Mouse (Mus musculus) gastrocnemius, postnatal 14 days (tissue): ENCODE measurements at regions not wholly inside any gene's neighbourhood (a gene's known extent, or its start where the extent isn't known, plus 50 kb on each side); places are given as distances from the start of the nearest gene placed in this dataset.

ENCODE experiments used
- DNase-seq: peaks from one replicate; pipeline ENCODE4 v3.0.0; 2021; ENCODE audit warnings: mixed read lengths
- intact Hi-C: fragments of 180-260 bp; cut with DNase I; formaldehyde crosslinking; loops from one replicate; pipeline ENCODE4 v1.15.1; 2025; ENCODE audit warnings: low total_unique reads

DNA sequence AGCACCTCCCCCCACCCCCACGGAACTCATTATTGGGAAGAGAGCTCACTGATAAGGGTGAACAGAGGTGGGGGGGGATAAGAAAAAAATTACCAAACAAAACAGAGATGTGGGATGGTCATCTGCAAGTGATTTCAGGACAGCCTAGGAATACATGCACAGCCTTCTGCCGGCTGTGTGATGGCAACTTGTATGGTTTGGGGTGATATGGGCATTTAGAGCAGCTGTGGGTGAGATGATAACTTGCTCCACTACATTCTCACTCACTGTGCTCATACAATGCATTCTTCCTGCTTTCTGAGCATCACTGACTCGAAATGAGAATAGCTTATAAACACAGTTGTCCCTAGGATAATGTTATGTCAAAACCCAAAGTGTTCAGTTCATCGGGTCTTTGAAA is 443.8 kb downstream of the Tmem135 start:
- no peak for DNase-seq
- intact Hi-C loops = no loop called here

DNA sequence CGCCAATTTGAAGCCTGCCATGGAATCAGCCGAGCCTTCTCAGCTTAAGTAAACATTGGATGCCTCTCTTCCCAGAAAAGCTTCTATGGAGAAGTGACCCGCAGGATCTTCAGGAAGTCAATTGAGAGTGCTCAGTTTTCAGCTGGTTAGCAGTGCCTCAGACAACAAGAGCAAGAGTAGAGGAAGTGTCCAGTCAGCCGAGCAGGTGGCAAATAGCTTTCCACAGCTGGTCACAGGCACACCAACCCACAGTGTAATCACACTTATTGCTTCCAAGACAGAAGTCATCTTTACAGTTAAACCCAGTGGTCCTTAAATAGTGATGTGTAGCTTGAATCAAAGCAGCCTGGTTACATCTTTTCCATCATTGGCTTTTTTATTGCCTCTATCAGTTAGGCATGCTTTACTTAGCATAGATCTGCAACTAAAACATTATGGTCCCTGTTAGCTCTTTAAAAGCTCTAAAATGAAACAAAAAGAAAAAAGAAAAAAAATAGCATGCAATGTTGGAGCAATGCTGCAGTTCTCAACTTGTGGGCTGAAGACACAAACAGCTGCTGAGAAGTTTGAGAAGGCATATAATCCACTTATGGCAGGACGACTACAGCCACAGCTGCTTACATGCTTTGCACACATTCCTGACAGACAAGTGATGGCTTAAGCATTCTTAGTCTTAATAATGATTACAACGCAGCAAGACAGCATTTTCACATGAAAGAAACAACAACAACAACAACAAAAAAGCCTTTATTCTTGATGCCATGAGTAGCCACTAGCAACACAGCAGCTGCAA is 444.5 kb downstream of the Tmem135 start:
- DNase-seq = no peak
- intact Hi-C loops = no loop called here

DNA sequence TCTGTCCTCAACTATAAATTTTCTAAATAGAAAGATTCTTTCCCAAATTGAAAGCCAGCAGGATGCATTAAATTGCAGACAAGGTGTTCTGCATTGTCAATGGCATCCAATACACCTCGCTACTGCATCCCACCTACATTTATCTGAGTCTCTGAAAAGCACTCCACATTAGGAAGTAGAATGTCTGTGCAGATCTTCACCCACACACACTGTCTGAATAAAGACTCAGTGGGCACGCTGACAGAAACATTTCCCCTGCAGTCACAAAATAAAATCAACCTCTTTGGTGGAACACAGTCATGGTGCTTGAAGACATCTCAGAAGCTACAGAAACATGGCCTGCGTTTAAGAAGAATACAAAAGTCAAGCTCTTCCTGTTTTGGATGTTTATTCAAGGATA is 449.0 kb downstream of the Tmem135 start:
- no peak for DNase-seq
- intact Hi-C loops = no loop called here

DNA sequence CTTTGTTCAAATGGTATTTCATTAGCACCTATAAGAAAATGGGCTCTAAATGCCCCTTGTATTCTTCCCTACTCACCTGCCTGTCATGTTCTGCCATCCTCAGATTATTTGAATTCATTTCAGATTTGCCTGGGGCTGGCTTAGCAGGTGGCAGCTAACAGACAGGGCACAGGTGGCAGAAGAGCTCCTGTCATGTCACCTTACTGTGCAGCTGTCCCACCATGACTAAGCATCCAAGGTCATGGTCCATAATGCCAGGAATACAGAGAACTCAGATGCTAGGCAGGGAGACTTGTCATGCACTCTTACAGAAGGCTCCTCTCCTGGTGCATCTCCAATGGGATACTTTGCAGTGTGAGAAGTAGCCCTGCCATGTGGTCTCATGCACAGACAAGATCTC is 458.7 kb downstream of the Tmem135 start:
- intact Hi-C loops = no loop called here
- DNase-seq = no peak

DNA sequence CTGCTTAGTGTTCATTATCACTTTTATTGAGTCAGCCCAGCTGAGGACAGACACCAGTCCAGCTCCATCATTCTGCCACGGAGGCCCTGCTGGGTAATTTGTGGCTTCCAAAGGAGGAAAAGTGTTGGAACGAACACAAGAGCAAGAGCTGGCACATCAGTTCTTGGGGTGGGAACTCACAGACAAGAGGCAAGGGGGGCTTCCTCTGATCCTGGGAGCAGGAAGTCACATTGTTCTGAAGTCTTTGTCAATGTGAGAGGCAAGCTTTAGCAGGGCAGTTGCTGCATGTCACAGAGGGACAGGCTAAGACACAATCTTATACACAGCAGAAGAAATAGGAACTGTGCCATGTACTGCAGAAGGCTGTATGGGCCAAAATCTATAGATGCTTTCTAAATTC is 459.1 kb downstream of the Tmem135 start:
- DNase-seq = no peak
- intact Hi-C loops = no loop called here

DNA sequence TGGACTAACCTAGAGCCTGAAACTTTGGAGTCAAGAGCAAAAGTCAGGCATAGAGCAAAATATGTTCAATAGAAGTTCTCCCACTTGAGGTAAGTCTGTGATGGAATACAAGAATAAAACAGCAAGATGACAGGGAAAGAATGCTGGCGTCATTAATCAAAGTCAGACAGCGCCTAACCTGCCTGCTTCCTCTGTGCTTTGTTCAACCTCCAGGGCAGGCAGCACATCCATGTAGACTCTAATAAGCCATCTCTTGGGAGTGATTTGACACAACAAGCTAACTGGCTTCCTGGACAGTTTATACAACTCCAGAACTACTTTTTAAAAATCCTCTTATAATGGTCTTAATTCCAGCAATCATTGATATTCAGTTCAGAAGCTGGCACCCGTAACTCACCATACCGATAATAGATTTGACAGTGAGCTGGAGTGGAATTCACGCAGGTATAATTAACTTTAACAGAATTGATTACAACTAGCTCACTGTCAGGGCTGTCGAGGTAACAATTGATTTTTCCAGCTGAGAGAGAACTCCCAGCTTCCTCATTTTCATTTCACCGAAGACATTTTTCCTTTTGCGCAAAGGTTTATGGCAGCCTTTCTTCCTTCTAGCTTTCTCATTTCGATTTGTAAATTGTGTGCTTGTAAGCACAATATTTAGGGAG is 462.6 kb downstream of the Tmem135 start:
- intact Hi-C loops = no loop called here
- no peak for DNase-seq

DNA sequence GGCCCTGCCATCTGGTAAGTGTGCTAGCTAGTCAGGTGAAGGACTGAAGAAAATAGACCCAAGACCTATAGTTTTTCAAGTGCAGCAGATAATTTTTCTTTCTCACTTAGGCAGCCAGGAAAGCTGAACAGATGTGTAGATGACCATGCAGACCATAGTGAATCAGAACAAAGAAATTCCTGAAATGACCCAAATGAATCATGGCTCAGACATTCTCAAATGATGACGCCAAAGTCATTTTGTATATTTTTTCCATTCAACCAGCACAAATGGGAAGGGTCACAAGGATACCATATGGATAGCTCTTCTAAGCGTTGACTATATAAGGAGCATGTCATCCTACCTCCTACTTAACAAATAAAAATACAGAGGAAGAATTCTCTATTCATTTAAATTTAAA is 463.8 kb downstream of the Tmem135 start:
- no peak for DNase-seq
- intact Hi-C loops = no loop called here

DNA sequence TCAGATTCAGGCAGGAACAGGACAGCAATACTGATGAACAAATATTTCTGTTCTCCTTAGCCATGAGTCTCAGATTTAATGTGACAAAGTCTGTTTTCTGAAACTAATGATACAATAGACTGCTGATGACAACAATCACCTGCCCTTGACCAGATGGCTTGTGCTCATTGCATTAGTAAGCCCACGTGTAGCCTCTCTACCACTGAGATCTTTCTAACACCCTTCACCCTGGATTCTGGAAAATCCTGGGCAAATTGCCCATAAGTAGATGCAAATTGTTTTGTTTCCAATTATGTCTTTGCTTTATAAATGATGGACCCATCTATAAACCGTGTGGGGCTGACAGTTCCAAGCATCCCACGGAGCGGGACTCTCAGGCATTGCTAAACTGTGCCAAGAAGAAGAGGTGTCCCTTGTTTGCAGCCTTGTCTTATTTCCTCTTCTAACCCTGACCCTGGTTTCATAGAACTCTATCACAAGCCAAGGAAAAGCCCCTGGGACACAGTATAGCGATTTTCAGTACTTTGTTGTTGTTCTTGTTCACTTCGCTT is 475.7 kb downstream of the Tmem135 start:
- no peak for DNase-seq
- intact Hi-C loops = no loop called here
